Mouse (Mus musculus) G1E (cell line): ENCODE measurements at regions not wholly inside any gene's neighbourhood (a gene's known extent, or its start where the extent isn't known, plus 50 kb on each side); places are given as distances from the start of the nearest gene placed in this dataset.

ENCODE experiments used
- ATAC-seq: 2 replicates; pipeline ENCODE4 v1.8.0; 2016; ENCODE audit warnings: mild to moderate bottlenecking; ENCODE audit not compliant: insufficient number of reproducible peaks, poor library complexity, low FRiP score, severe bottlenecking; ENCODE audit errors: extremely low read depth
- DNase-seq: peaks from one replicate; pipeline ENCODE4 v3.0.0; 2012; ENCODE audit warnings: low spot score
- H3K27me3 ChIP-seq: 2 replicates; pipeline ENCODE4 v1.6.1; 2012; ENCODE audit warnings: mild to moderate bottlenecking, low read length, inconsistent platforms; ENCODE audit not compliant: insufficient read depth
- H3K36me3 ChIP-seq: replicated peaks from 2 replicates; pipeline ENCODE3; 2012; ENCODE audit warnings: mild to moderate bottlenecking, inconsistent platforms
- H3K4me1 ChIP-seq: 2 replicates; pipeline ENCODE4 v1.6.1; 2012; ENCODE audit warnings: low read depth, low read length, inconsistent platforms, mixed read lengths; ENCODE audit not compliant: insufficient read depth
- H3K4me3 ChIP-seq: 2 replicates; pipeline ENCODE4 v1.5.1; 2012; ENCODE audit warnings: low read depth, mild to moderate bottlenecking, inconsistent platforms, low read length, moderate library complexity, mixed read lengths
- H3K9me3 ChIP-seq: replicated peaks from 2 replicates; pipeline ENCODE4 v1.6.1; 2012; ENCODE audit warnings: inconsistent platforms
- CTCF ChIP-seq: IDR thresholded peaks from 2 replicates; pipeline ENCODE4 v1.5.1; 2012; ENCODE audit warnings: low read depth, low read length, inconsistent platforms, mixed read lengths
- GATA1 ChIP-seq: IDR thresholded peaks from 2 replicates; pipeline ENCODE4 v1.6.1; 2012; ENCODE audit warnings: borderline replicate concordance, low read length, inconsistent platforms, mixed read lengths
- GATA2 ChIP-seq: IDR thresholded peaks from 2 replicates; pipeline ENCODE4 v1.6.1; 2012; ENCODE audit warnings: low read depth, low read length, inconsistent platforms, borderline replicate concordance
- POLR2AphosphoS5 ChIP-seq: IDR thresholded peaks from 2 replicates; pipeline ENCODE4 v1.6.1; 2012; ENCODE audit warnings: low read depth, low read length, inconsistent platforms; ENCODE audit not compliant: insufficient replicate concordance
- TAL1 ChIP-seq: conservative IDR thresholded peaks from 2 replicates; pipeline ENCODE4 v1.6.1; 2012; ENCODE audit warnings: low read depth, low read length, inconsistent platforms, mixed read lengths

GRCm38 (mm10) chr15:24596242-24596641, 817.3 kb downstream of the Basp1 start:
- DNase-seq: no peak
- H3K4me3 ChIP-seq: no peak overlapping the region
- TF ChIP-seq TAL1 (no peak), GATA2 (no peak), GATA1 (no peak), CTCF (no peak), POLR2AphosphoS5 (no peak)
- H3K36me3 ChIP-seq: no peaks in the 10 kb centered on the region
- H3K9me3 ChIP-seq: no peaks in the 10 kb centered on the region
- H3K27me3 ChIP-seq: no peaks in the 10 kb centered on the region
- H3K4me1 ChIP-seq: no peaks in the 10 kb centered on the region
- ATAC-seq: no peak

GRCm38 (mm10) chr15:24588943-24589342, 824.6 kb downstream of the Basp1 start:
- no peak for TF ChIP-seq CTCF
- no peak for TF ChIP-seq POLR2AphosphoS5
- TF ChIP-seq GATA1: no peak
- no peak for TF ChIP-seq TAL1
- no peak for TF ChIP-seq GATA2
- ATAC-seq: no peak
- Histone ChIP-seq H3K27me3 (no peaks in the 10 kb centered on the region), H3K36me3 (no peaks in the 10 kb centered on the region), H3K9me3 (0 out of 2 replicates have a peak, but pooled peaks cover 2% of the 10 kb centered on the region), H3K4me1 (no peaks in the 10 kb centered on the region), H3K4me3 (no peak overlapping the region)
- DNase-seq: peak; percentile 0

- H3K9me3 ChIP-seq: no peaks in the 10 kb centered on the region
- no peak for DNase-seq
Measured at GRCm38 (mm10) chr15:24566981-24567380, 846.6 kb downstream of the Basp1 start.

GRCm38 (mm10) chr15:24556806-24557205, 856.8 kb downstream of the Basp1 start:
- TF ChIP-seq GATA2: no peak
- no peak for TF ChIP-seq POLR2AphosphoS5
- TF ChIP-seq GATA1: no peak
- no peak for TF ChIP-seq TAL1
- TF ChIP-seq CTCF: no peak
- no peak for ATAC-seq
- Histone ChIP-seq H3K4me1 (no peaks in the 10 kb centered on the region), H3K9me3 (no peaks in the 10 kb centered on the region), H3K36me3 (no peaks in the 10 kb centered on the region), H3K27me3 (no peaks in the 10 kb centered on the region), H3K4me3 (no peak overlapping the region)
- no peak for DNase-seq

More at GRCm38 (mm10) chr15:24566981-24567380, 846.6 kb downstream of the Basp1 start:
- Histone ChIP-seq H3K36me3 (no peaks in the 10 kb centered on the region), H3K27me3 (no peaks in the 10 kb centered on the region), H3K4me3 (no peak overlapping the region), H3K4me1 (no peaks in the 10 kb centered on the region)
- ATAC-seq: no peak
- TF ChIP-seq CTCF: no peak
- no peak for TF ChIP-seq GATA2
- no peak for TF ChIP-seq TAL1
- TF ChIP-seq GATA1: no peak
- TF ChIP-seq POLR2AphosphoS5: no peak

GRCm38 (mm10) chr15:24550108-24550507, 863.5 kb downstream of the Basp1 start:
- no peaks in the 10 kb centered on the region for H3K4me1 ChIP-seq
- ATAC-seq (no peak), DNase-seq (no peak)
- H3K4me3 ChIP-seq: no peak overlapping the region
- no peaks in the 10 kb centered on the region for H3K9me3 ChIP-seq
- H3K27me3 ChIP-seq: no peaks in the 10 kb centered on the region
- no peaks in the 10 kb centered on the region for H3K36me3 ChIP-seq
- no peak for TF ChIP-seq CTCF
- no peak for TF ChIP-seq GATA1
- TF ChIP-seq TAL1: no peak
- TF ChIP-seq POLR2AphosphoS5: no peak
- no peak for TF ChIP-seq GATA2

- no peak for ATAC-seq
- H3K4me1 ChIP-seq: no peaks in the 10 kb centered on the region
Measured at GRCm38 (mm10) chr15:24530065-24530464, 883.5 kb downstream of the Basp1 start.

GRCm38 (mm10) chr15:24527379-24527778, 886.2 kb downstream of the Basp1 start:
- Histone ChIP-seq H3K4me1 (no peaks in the 10 kb centered on the region), H3K27me3 (no peaks in the 10 kb centered on the region), H3K9me3 (no peaks in the 10 kb centered on the region), H3K4me3 (no peak overlapping the region), H3K36me3 (no peaks in the 10 kb centered on the region)
- DNase-seq: no peak
- ATAC-seq: no peak
- TF ChIP-seq CTCF (no peak), GATA1 (no peak), GATA2 (no peak), POLR2AphosphoS5 (no peak), TAL1 (no peak)

More at GRCm38 (mm10) chr15:24530065-24530464, 883.5 kb downstream of the Basp1 start:
- H3K27me3 ChIP-seq: no peaks in the 10 kb centered on the region
- no peaks in the 10 kb centered on the region for H3K36me3 ChIP-seq
- no peak overlapping the region for H3K4me3 ChIP-seq
- H3K9me3 ChIP-seq: no peaks in the 10 kb centered on the region
- DNase-seq: no peak
- TF ChIP-seq CTCF: no peak
- no peak for TF ChIP-seq POLR2AphosphoS5
- TF ChIP-seq TAL1: no peak
- TF ChIP-seq GATA1: no peak
- no peak for TF ChIP-seq GATA2
